Mouse (Mus musculus): ENCODE data around the gene Rpl6. TPM values are rescaled to one million over a fixed set of nuclear protein-coding genes. Genes with fewer than 3 reads are reported as not detected.
"Not testable (repeated sequence)": the region's sequence is repeated elsewhere in the genome, so short reads cannot be mapped to it uniquely, and the experiment has no call there.

Rpl6 gene
- total and polyA plus RNA-seq, 2 experiments from 2014 or later: 362 to 463 TPM

- ATAC-seq (ENCODE audit: low FRiP score) (no peak), DNase-seq (ENCODE audit: low spot score) (no peak)
- no peak for TF ChIP-seq CTCF (IDR thresholded peaks at IDR 0.05)
- no peak overlapping the region for H3K9ac ChIP-seq (replicated peaks; ENCODE audit: low read length, poor library complexity, severe bottlenecking)
- no peak overlapping the region for H3K4me3 ChIP-seq (ENCODE audit: low read depth, low read length)
- 80% methylated on average over 1 of the region's 1 CpGs for WGBS
- no peaks in the 10 kb centered on the region for H3K4me1 ChIP-seq (ENCODE audit: insufficient read depth, low read length)
- H3K27me3 ChIP-seq (ENCODE audit: insufficient read depth, low read length): no peaks in the 10 kb centered on the region
- no peaks in the 10 kb centered on the region for H3K9me3 ChIP-seq (ENCODE audit: low read length)
- H3K36me3 ChIP-seq (ENCODE audit: insufficient read depth, low read length): peaks cover 49% of the 10 kb centered on the region
- H3K4me2 ChIP-seq (ENCODE audit: low read depth, low read length, poor library complexity, severe bottlenecking): no peak overlapping the region
- H3K27ac ChIP-seq (ENCODE audit: low read depth, low read length): no peak overlapping the region
Observed at GRCm38 (mm10) chr5:121210601-121210924, 6.3 kb downstream of the Rpl6 start.

- ATAC-seq (ENCODE audit: low FRiP score) (no peak), DNase-seq (ENCODE audit: low spot score) (no peak)
- Histone ChIP-seq H3K9ac (replicated peaks; ENCODE audit: low read length, poor library complexity, severe bottlenecking) (no peak overlapping the region), H3K4me2 (ENCODE audit: low read depth, low read length, poor library complexity, severe bottlenecking) (no peak overlapping the region), H3K4me1 (ENCODE audit: insufficient read depth, low read length) (no peaks in the 10 kb centered on the region), H3K4me3 (ENCODE audit: low read depth, low read length) (no peak overlapping the region), H3K36me3 (ENCODE audit: insufficient read depth, low read length) (peaks cover 36% of the 10 kb centered on the region), H3K9me3 (ENCODE audit: low read length) (no peaks in the 10 kb centered on the region), H3K27ac (ENCODE audit: low read depth, low read length) (no peak overlapping the region), H3K27me3 (ENCODE audit: insufficient read depth, low read length) (no peaks in the 10 kb centered on the region)
- 94% methylated on average over 6 of the region's 6 CpGs for WGBS
- TF ChIP-seq CTCF (IDR thresholded peaks at IDR 0.05): no peak
Observed at GRCm38 (mm10) chr5:121212108-121212507, 7.8 kb downstream of the Rpl6 start.

- DNase-seq (ENCODE audit: low spot score): no peak
Observed at GRCm38 (mm10) chr5:121214707-121215106, 10.4 kb downstream of the Rpl6 start.

GRCm38 (mm10) chr5:121215380-121216125 is 11.3 kb downstream of the Rpl6 start:
- Histone ChIP-seq H3K4me1 (ENCODE audit: insufficient read depth, low read length) (no peaks in the 10 kb centered on the region), H3K36me3 (ENCODE audit: insufficient read depth, low read length) (peaks cover 7% of the 10 kb centered on the region), H3K27ac (ENCODE audit: low read depth, low read length) (no peak overlapping the region), H3K27me3 (ENCODE audit: insufficient read depth, low read length) (no peaks in the 10 kb centered on the region), H3K4me3 (ENCODE audit: low read depth, low read length) (no peak overlapping the region), H3K9me3 (ENCODE audit: low read length) (no peaks in the 10 kb centered on the region), H3K4me2 (ENCODE audit: low read depth, low read length, poor library complexity, severe bottlenecking) (no peak overlapping the region), H3K9ac (replicated peaks; ENCODE audit: low read length, poor library complexity, severe bottlenecking) (no peak overlapping the region)
- 40% methylated on average over 13 of the region's 13 CpGs for WGBS
- TF ChIP-seq CTCF (IDR thresholded peaks at IDR 0.05): peak; percentile 95
- ATAC-seq (ENCODE audit: low FRiP score): no peak
- peak; percentile 83 for DNase-seq (ENCODE audit: low spot score)

More at GRCm38 (mm10) chr5:121214707-121215106, 10.4 kb downstream of the Rpl6 start:
- no peak overlapping the region for H3K4me3 ChIP-seq (ENCODE audit: low read depth, low read length)
- no peak for ATAC-seq (ENCODE audit: low FRiP score)
- no peak for TF ChIP-seq CTCF (IDR thresholded peaks at IDR 0.05)
- no peak overlapping the region for H3K9ac ChIP-seq (replicated peaks; ENCODE audit: low read length, poor library complexity, severe bottlenecking)
- H3K4me1 ChIP-seq (ENCODE audit: insufficient read depth, low read length): no peaks in the 10 kb centered on the region
- H3K27me3 ChIP-seq (ENCODE audit: insufficient read depth, low read length): no peaks in the 10 kb centered on the region
- no peak overlapping the region for H3K27ac ChIP-seq (ENCODE audit: low read depth, low read length)
- H3K9me3 ChIP-seq (ENCODE audit: low read length): no peaks in the 10 kb centered on the region
- WGBS: 59% methylated on average over 7 of the region's 7 CpGs
- no peak overlapping the region for H3K4me2 ChIP-seq (ENCODE audit: low read depth, low read length, poor library complexity, severe bottlenecking)
- H3K36me3 ChIP-seq (ENCODE audit: insufficient read depth, low read length): peaks cover 16% of the 10 kb centered on the region

GRCm38 (mm10) chr5:121216126-121216446 is 11.8 kb downstream of the Rpl6 start:
- 63% methylated on average over 12 of the region's 12 CpGs for WGBS
- Histone ChIP-seq H3K4me3 (ENCODE audit: low read depth, low read length) (no peak overlapping the region), H3K36me3 (ENCODE audit: insufficient read depth, low read length) (peaks cover 3% of the 10 kb centered on the region; the same call in 1 of the 2 replicates), H3K9ac (replicated peaks; ENCODE audit: low read length, poor library complexity, severe bottlenecking) (no peak overlapping the region), H3K9me3 (ENCODE audit: low read length) (no peaks in the 10 kb centered on the region), H3K27ac (ENCODE audit: low read depth, low read length) (no peak overlapping the region), H3K4me2 (ENCODE audit: low read depth, low read length, poor library complexity, severe bottlenecking) (no peak overlapping the region), H3K4me1 (ENCODE audit: insufficient read depth, low read length) (no peaks in the 10 kb centered on the region), H3K27me3 (ENCODE audit: insufficient read depth, low read length) (no peaks in the 10 kb centered on the region)
- ATAC-seq (ENCODE audit: low FRiP score) (no peak), DNase-seq (ENCODE audit: low spot score) (no peak)
- no peak for TF ChIP-seq CTCF (IDR thresholded peaks at IDR 0.05)

GRCm38 (mm10) chr5:121216584-121217312 is 12.5 kb downstream of the Rpl6 start:
- H3K4me2 ChIP-seq (ENCODE audit: low read depth, low read length, poor library complexity, severe bottlenecking); H3K36me3 ChIP-seq (ENCODE audit: insufficient read depth, low read length); H3K27me3 ChIP-seq (ENCODE audit: insufficient read depth, low read length); H3K9me3 ChIP-seq (ENCODE audit: low read length); H3K9ac ChIP-seq (replicated peaks; ENCODE audit: low read length, poor library complexity, severe bottlenecking); H3K27ac ChIP-seq (ENCODE audit: low read depth, low read length); DNase-seq (ENCODE audit: low spot score); H3K4me1 ChIP-seq (ENCODE audit: insufficient read depth, low read length); H3K4me3 ChIP-seq (ENCODE audit: low read depth, low read length); ATAC-seq (ENCODE audit: low FRiP score): not testable (repeated sequence)
- WGBS: 86% methylated on average over 9 of the region's 9 CpGs
